ENCODE assay signal across 12 mouse cellular contexts in the genomic region with DNA sequence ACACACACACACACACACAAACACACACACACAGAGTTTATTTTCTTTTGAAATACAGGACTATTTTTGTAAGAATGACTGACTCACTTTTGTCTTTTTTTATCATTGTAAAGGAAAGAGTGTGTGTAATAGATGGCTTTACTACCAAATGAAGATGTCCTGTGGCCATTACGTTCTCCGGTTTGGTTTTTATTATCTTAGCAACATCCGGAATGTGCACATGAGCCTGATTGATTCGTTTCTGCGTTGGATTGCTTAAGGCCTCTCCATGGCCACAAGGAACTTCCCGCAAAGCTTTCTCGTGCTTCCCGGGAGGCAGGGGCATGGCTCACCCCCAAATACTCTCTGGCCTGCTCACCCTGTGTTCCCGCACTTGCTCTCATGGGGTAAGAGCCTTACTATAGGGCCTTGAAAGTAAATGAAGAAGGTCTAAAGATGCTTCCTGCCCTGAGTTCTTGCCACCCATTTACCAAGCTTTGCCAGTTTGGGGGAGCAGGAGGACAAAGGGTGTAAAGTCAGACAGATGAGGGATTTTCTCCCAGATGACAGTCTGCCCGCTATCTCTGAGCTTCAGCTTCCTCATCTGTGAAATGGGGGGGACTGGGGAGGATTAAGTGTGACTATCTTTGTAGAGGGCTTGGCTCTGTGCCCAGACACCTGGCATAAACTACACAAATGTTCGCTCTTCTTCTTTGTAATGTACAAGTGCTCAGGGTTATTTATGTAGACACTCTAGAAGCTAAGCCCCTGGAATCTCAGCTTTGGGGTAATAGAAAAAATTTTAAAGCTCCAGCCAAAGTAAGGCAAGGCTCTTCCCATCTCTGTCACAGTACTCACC. TPM values are rescaled to one million over a fixed set of nuclear protein-coding genes. Genes with fewer than 3 reads are reported as not detected.
DNase-seq lines count a peak whose midpoint lies in the region; ATAC-seq and TF ChIP-seq lines count a peak whose summit lies in the region.
"Had no signal": no experiment of that assay in that cellular context is flagged by ENCODE, and none has a peak within 500 bp of the region (broad histone marks: within the 10 kb centered on the region; RNA-seq: fewer than 3 reads in every experiment).

No protein-coding gene starts in this region.

- H3K36me3 ChIP-seq in kidney, postnatal 0 days (ENCODE audit: insufficient read depth, low read length), result no peaks in the 10 kb centered on the region
- H3K36me3 ChIP-seq in thymus, adult 2 months (ENCODE audit: control insufficient read depth, insufficient read depth, low read length), result no peaks in the 10 kb centered on the region
- H3K36me3 ChIP-seq: liver, embryonic 13.5 days; midbrain, embryonic 12.5 days; neural tube, embryonic 13.5 days had no signal

- H3K4me3 ChIP-seq in gastrocnemius, adult 2 months, result no peak overlapping the region
- no peak overlapping the region for H3K4me3 ChIP-seq in kidney, postnatal 0 days (replicated peaks; ENCODE audit: low read depth, low read length)
- H3K4me3 ChIP-seq in thymus, adult 2 months (ENCODE audit: control insufficient read depth, insufficient read depth, low read length), result no peak overlapping the region
- H3K4me3 ChIP-seq: liver, embryonic 13.5 days; midbrain, embryonic 12.5 days; neural tube, embryonic 13.5 days had no signal

- no peaks in the 10 kb centered on the region for H3K9me3 ChIP-seq in kidney, postnatal 0 days (replicated peaks; ENCODE audit: low read length)
- H3K9me3 ChIP-seq: liver, embryonic 13.5 days; midbrain, embryonic 12.5 days; neural tube, embryonic 13.5 days had no signal

- H3K27ac ChIP-seq in gastrocnemius, adult 2 months, result peak overlapping the region; percentile 43
- H3K27ac ChIP-seq in kidney, postnatal 0 days, result no peak overlapping the region
- no peak overlapping the region for H3K27ac ChIP-seq in thymus, adult 2 months (ENCODE audit: control insufficient read depth, insufficient read depth, low read length)
- H3K27ac ChIP-seq: liver, embryonic 13.5 days; midbrain, embryonic 12.5 days; neural tube, embryonic 13.5 days had no signal

- H3K27me3 ChIP-seq in kidney, postnatal 0 days (ENCODE audit: insufficient read depth, low read length), result no peaks in the 10 kb centered on the region
- no peaks in the 10 kb centered on the region for H3K27me3 ChIP-seq in thymus, adult 2 months (ENCODE audit: control insufficient read depth, insufficient read depth, low read length)
- H3K27me3 ChIP-seq: liver, embryonic 13.5 days; midbrain, embryonic 12.5 days; neural tube, embryonic 13.5 days had no signal

- TF ChIP-seq POLR2A in thymus, adult 2 months (IDR thresholded peaks at IDR 0.05; ENCODE audit: control insufficient read depth, extremely low read depth, insufficient read depth, low read length, poor library complexity), result no peak

- TF ChIP-seq CTCF in gastrocnemius, adult 2 months (IDR thresholded peaks at IDR 0.05), result no peak
- TF ChIP-seq CTCF in kidney, postnatal 0 days (IDR thresholded peaks at IDR 0.05; ENCODE audit: low read depth), result no peak
- TF ChIP-seq CTCF in thymus, adult 2 months (IDR thresholded peaks at IDR 0.05; ENCODE audit: borderline replicate concordance, control insufficient read depth, extremely low read depth, insufficient read depth, low read length, poor library complexity), result no peak

- WGBS in kidney, postnatal 0 days, result 60% methylated on average over 11 of the region's 11 CpGs
- WGBS in thymus, adult 2 months, result 74% methylated on average over 11 of the region's 11 CpGs

- DNase-seq in gastrocnemius, adult 2 months, result no peak
- no peak for DNase-seq in gastrocnemius, adult 8-10 months (ENCODE audit: low spot score in 2 of 2)
- peak; percentile 21 for DNase-seq in kidney, postnatal 0 days (ENCODE audit: low spot score)
- no peak for DNase-seq in kidney, adult 11 months
- peak; percentile 22 for DNase-seq in thymus, adult 2 months
- DNase-seq in thymus, postnatal 4 days, result no peak
- no peak for DNase-seq in right cerebral cortex, postnatal 25 days
- DNase-seq: cerebellum, adult 11-12 months; liver, embryonic 13.5 days; retina, postnatal 1 day had no signal

- no peak overlapping the region for H3K9ac ChIP-seq in kidney, postnatal 0 days (ENCODE audit: low read depth, low read length)
- H3K9ac ChIP-seq: liver, embryonic 13.5 days; midbrain, embryonic 12.5 days; neural tube, embryonic 13.5 days had no signal

- no peak overlapping the region for H3K4me2 ChIP-seq in kidney, postnatal 0 days (ENCODE audit: low read length)
- H3K4me2 ChIP-seq: liver, embryonic 13.5 days; midbrain, embryonic 12.5 days; neural tube, embryonic 13.5 days had no signal

- H3K4me1 ChIP-seq in kidney, postnatal 0 days (replicated peaks; ENCODE audit: insufficient read depth, low read length), result no peaks in the 10 kb centered on the region
- no peaks in the 10 kb centered on the region for H3K4me1 ChIP-seq in thymus, adult 2 months (replicated peaks; ENCODE audit: control insufficient read depth, insufficient read depth, low read length)
- H3K4me1 ChIP-seq: liver, embryonic 13.5 days; midbrain, embryonic 12.5 days; neural tube, embryonic 13.5 days had no signal

- intact Hi-C loops in gastrocnemius, adult 2 months (cut with DNase I), result no loop called here

- ATAC-seq in kidney, postnatal 0 days (replicated peaks; ENCODE audit: low FRiP score, low read depth), result no peak

RNA-seq across cellular contexts. Expression of a gene that starts 18.0 kb away (rescaled TPM):
- total RNA-seq in gastrocnemius, adult 2 months (2021), result 100 to 1,000 TPM in 1 of 2 experiments, 10 to 100 TPM in 1; 70.8 to 175 TPM
- total RNA-seq in gastrocnemius, adult 8-10 months (2022), result 100 to 1,000 TPM; 105 to 136 (median 119) TPM
- 34.3 and 34.4 TPM in 2 replicates for polyA plus RNA-seq in kidney, postnatal 0 days (2015; fragmentation: Nextera tagmentation; extraction: Ambion mirVana)
- 1.9 and 2.4 TPM in 2 replicates for polyA plus RNA-seq in thymus, adult 2 months (2012; rRNA removed)

Comparison
In these comparisons a context has a peak if more than half of its experiments do, and no peak if none do; other contexts are left out.
1. DNase-seq: peak in kidney, postnatal 0 days (single experiment) and thymus, adult 2 months (single experiment); none in gastrocnemius, adult 2 months (single experiment), gastrocnemius, adult 8-10 months (0 of 2), kidney, adult 11 months (single experiment), thymus, postnatal 4 days (single experiment) and right cerebral cortex, postnatal 25 days (single experiment).